Mouse (Mus musculus): ENCODE data around the gene Kpna3.
"Not testable (repeated sequence)": the region's sequence is repeated elsewhere in the genome, so short reads cannot be mapped to it uniquely, and the experiment has no call there.

Kpna3 gene

GRCm38 (mm10) chr14:61394745-61395144 lies 44.9 kb downstream of the Kpna3 start:
- no peak for DNase-seq (ENCODE audit: low spot score)

GRCm38 (mm10) chr14:61390586-61390985 lies 49.1 kb downstream of the Kpna3 start:
- no peak for DNase-seq (ENCODE audit: low spot score)

GRCm38 (mm10) chr14:61367290-61367689 lies 72.4 kb downstream of the Kpna3 start:
- DNase-seq (ENCODE audit: low spot score): no peak

- no peak for DNase-seq (ENCODE audit: low spot score)
Measured at GRCm38 (mm10) chr14:61364656-61365055, 75.0 kb downstream of the Kpna3 start.

GRCm38 (mm10) chr14:61363734-61364133 lies 75.9 kb downstream of the Kpna3 start:
- no peak for DNase-seq (ENCODE audit: low spot score)

GRCm38 (mm10) chr14:61362268-61362667 lies 77.4 kb downstream of the Kpna3 start:
- no peak for DNase-seq (ENCODE audit: low spot score)

- DNase-seq (ENCODE audit: low spot score): no peak
Measured at GRCm38 (mm10) chr14:61360981-61361511, 78.6 kb downstream of the Kpna3 start.

GRCm38 (mm10) chr14:61360131-61360980 lies 79.3 kb downstream of the Kpna3 start, which contains the start of gene Ebpl:
Ebpl (minus strand) TSS chr14:61360439.
- DNase-seq (ENCODE audit: low spot score): peak; percentile 91

- no peak for DNase-seq (ENCODE audit: low spot score)
Measured at GRCm38 (mm10) chr14:61354251-61355235, 85.1 kb downstream of the Kpna3 start.

- no peak for DNase-seq (ENCODE audit: low spot score)
Measured at GRCm38 (mm10) chr14:61350808-61351207, 88.9 kb downstream of the Kpna3 start.

GRCm38 (mm10) chr14:61349876-61350275 lies 89.8 kb downstream of the Kpna3 start:
- no peak for DNase-seq (ENCODE audit: low spot score)

- no peak for DNase-seq (ENCODE audit: low spot score)
Measured at GRCm38 (mm10) chr14:61346827-61347698, 92.6 kb downstream of the Kpna3 start.

GRCm38 (mm10) chr14:61344590-61344989 lies 95.1 kb downstream of the Kpna3 start:
- DNase-seq (ENCODE audit: low spot score): no peak

GRCm38 (mm10) chr14:61339381-61339780 lies 100.3 kb downstream of the Kpna3 start:
- no peak for DNase-seq (ENCODE audit: low spot score)

- DNase-seq (ENCODE audit: low spot score): peak; percentile 49
Measured at GRCm38 (mm10) chr14:61330996-61331561, 108.6 kb downstream of the Kpna3 start.

GRCm38 (mm10) chr14:61330591-61330990 lies 109.1 kb downstream of the Kpna3 start:
- no peak for DNase-seq (ENCODE audit: low spot score)

GRCm38 (mm10) chr14:61327618-61328450 lies 111.8 kb downstream of the Kpna3 start:
- DNase-seq (ENCODE audit: low spot score): peak; percentile 19

GRCm38 (mm10) chr14:61327007-61327406 lies 112.7 kb downstream of the Kpna3 start:
- not testable (repeated sequence) for DNase-seq (ENCODE audit: low spot score)

- DNase-seq (ENCODE audit: low spot score): no peak
Measured at GRCm38 (mm10) chr14:61322740-61323139, 116.9 kb downstream of the Kpna3 start.

- DNase-seq (ENCODE audit: low spot score): no peak
Measured at GRCm38 (mm10) chr14:61321200-61321599, 118.5 kb downstream of the Kpna3 start.
